Mouse (Mus musculus) urinary bladder, postnatal 36 days (tissue): ENCODE measurements around the gene Map6d1.

Source experiments
- DNase-seq, 2 experiments: peaks; one replicate each; pipeline ENCODE4 v3.0.0; 2022; ENCODE audit warnings: low spot score in 2 of 2, mixed read lengths in 1 of 2

Gene Map6d1

GRCm38 (mm10) chr16:20191161-20191882 is 49.8 kb downstream of the Map6d1 start:
- no peak for DNase-seq

- no peak for DNase-seq
Observed at GRCm38 (mm10) chr16:20185368-20185767, 55.8 kb downstream of the Map6d1 start.
